Mouse (Mus musculus) T-cell, adult 2 months (primary cell): ENCODE results near the gene Sprn.
"Not testable (repeated sequence)": the region's sequence is repeated elsewhere in the genome, so short reads cannot be mapped to it uniquely, and the experiment has no call there.

Experiments
- DNase-seq: peaks from one replicate; pipeline ENCODE4 v3.0.0; 2022; ENCODE audit warnings: low spot score

Gene Sprn

GRCm38 (mm10) chr7:140144550-140144949 is 10.1 kb downstream of the Sprn start:
- no peak for DNase-seq

GRCm38 (mm10) chr7:140141350-140141749 is 13.3 kb downstream of the Sprn start:
- DNase-seq = peak; percentile 77

GRCm38 (mm10) chr7:140138021-140138310 is 16.7 kb downstream of the Sprn start:
- DNase-seq = no peak

- peak; percentile 94 for DNase-seq
Observed at GRCm38 (mm10) chr7:140137135-140138020, 17.3 kb downstream of the Sprn start, which contains the start of gene Mtg1. Gene Mtg1 (plus strand): TSS chr7:140137564.

- no peak for DNase-seq
Observed at GRCm38 (mm10) chr7:140135106-140135770, 19.4 kb downstream of the Sprn start.

- DNase-seq = not testable (repeated sequence)
Observed at GRCm38 (mm10) chr7:140134033-140134432, 20.6 kb downstream of the Sprn start.

GRCm38 (mm10) chr7:140132184-140132583 is 22.5 kb downstream of the Sprn start:
- DNase-seq = not testable (repeated sequence)

- DNase-seq = no peak
Observed at GRCm38 (mm10) chr7:140127911-140128310, 26.8 kb downstream of the Sprn start.

GRCm38 (mm10) chr7:140126934-140127333 is 27.7 kb downstream of the Sprn start:
- no peak for DNase-seq

GRCm38 (mm10) chr7:140126022-140126350 is 28.7 kb downstream of the Sprn start:
- no peak for DNase-seq

- peak; percentile 83 for DNase-seq
Observed at GRCm38 (mm10) chr7:140125278-140126021, 29.2 kb downstream of the Sprn start.

GRCm38 (mm10) chr7:140124382-140124781 is 30.3 kb downstream of the Sprn start:
- no peak for DNase-seq

GRCm38 (mm10) chr7:140122765-140123164 is 31.9 kb downstream of the Sprn start:
- no peak for DNase-seq

GRCm38 (mm10) chr7:140121338-140121910 is 33.3 kb downstream of the Sprn start:
- no peak for DNase-seq

GRCm38 (mm10) chr7:140120484-140120883 is 34.2 kb downstream of the Sprn start:
- no peak for DNase-seq

- DNase-seq = peak; percentile 88
Observed at GRCm38 (mm10) chr7:140116329-140117054, 38.2 kb downstream of the Sprn start, which contains the start of gene Echs1. Gene Echs1 (minus strand): TSS chr7:140116476.

- no peak for DNase-seq
Observed at GRCm38 (mm10) chr7:140115583-140116328, 38.9 kb downstream of the Sprn start, which contains the start of gene Paox. Gene Paox (plus strand): TSS chr7:140115799.

GRCm38 (mm10) chr7:140111943-140112342 is 42.7 kb downstream of the Sprn start:
- no peak for DNase-seq

GRCm38 (mm10) chr7:140104009-140104408 is 50.7 kb downstream of the Sprn start:
- DNase-seq = no peak

GRCm38 (mm10) chr7:140101993-140102860 is 52.5 kb downstream of the Sprn start, which contains the start of gene Fuom:
Gene Fuom (minus strand): TSS chr7:140102441.
- peak; percentile 85 for DNase-seq
